Mouse (Mus musculus): Measurements from ENCODE around the gene Cfap46. TPM values are rescaled to one million over a fixed set of nuclear protein-coding genes. Genes with fewer than 3 reads are reported as not detected.

Cfap46 gene
- polyA plus RNA-seq (2012; fragmentation: generic; extraction: Trizol): under 1 TPM; 0.06 to 0.90 TPM

GRCm38 (mm10) chr7:139683706-139684552, at the start of gene Cfap46:
TSS of gene Cfap46 (minus strand) at chr7:139683817.

GRCm38 (mm10) chr7:139582595-139582994, 101.0 kb downstream of the Cfap46 start, which contains the start of gene Nkx6-2:
TSS of gene Nkx6-2 (minus strand) at chr7:139582797.

Other genes with a start within 250 kb of the Cfap46 start
- gene Nkx6-2, start 101.0 kb downstream of the Cfap46 start, polyA plus RNA-seq (2012; fragmentation: generic; extraction: Trizol): not detected
- gene Adgra1, start 150.4 kb upstream of the Cfap46 start, polyA plus RNA-seq (2012; fragmentation: generic; extraction: Trizol): under 1 TPM; 0.02 TPM
- gene Kndc1, start 210.9 kb upstream of the Cfap46 start, polyA plus RNA-seq (2012; fragmentation: generic; extraction: Trizol): under 1 TPM in 1 of 2 experiments, not detected in 1; 0.11 TPM